Mouse (Mus musculus) cerebellum, adult 2 months (tissue): Measurements from ENCODE around the gene Defb30.

Experiments
- CTCF ChIP-seq: fragments of 200-500 bp; IDR thresholded peaks from 2 replicates; pipeline ENCODE4 v1.5.1; 2011; ENCODE audit warnings: low read depth, mild to moderate bottlenecking, control low read depth, low read length, moderate library complexity, borderline replicate concordance; ENCODE audit not compliant: insufficient read depth
- POLR2A ChIP-seq: fragments of 200-500 bp; IDR thresholded peaks from 2 replicates; pipeline ENCODE4 v1.6.1; 2011; ENCODE audit warnings: low read length, control low read depth, borderline replicate concordance; ENCODE audit not compliant: insufficient read depth

- TF ChIP-seq CTCF (no peak), POLR2A (no peak)
Measured at GRCm38 (mm10) chr14:62991849-62992510, 57.8 kb downstream of the Defb30 start.
